Mouse (Mus musculus) MN1 (cell line): ENCODE measurements around the gene Dmd.
"Not testable (repeated sequence)": the region's sequence is repeated elsewhere in the genome, so short reads cannot be mapped to it uniquely, and the experiment has no call there.

Experiments
- DNase-seq: peaks from one replicate; pipeline ENCODE4 v3.0.0-alpha.2; 2016; ENCODE audit warnings: low spot score

The Dmd gene

GRCm38 (mm10) chrX:82948630-82949029 is at the start of gene Dmd:
TSS of gene Dmd (plus strand) at chrX:82948870.
- no peak for DNase-seq

- no peak for DNase-seq
Measured at GRCm38 (mm10) chrX:82901515-82901914, 47.2 kb upstream of the Dmd start.

DNA sequence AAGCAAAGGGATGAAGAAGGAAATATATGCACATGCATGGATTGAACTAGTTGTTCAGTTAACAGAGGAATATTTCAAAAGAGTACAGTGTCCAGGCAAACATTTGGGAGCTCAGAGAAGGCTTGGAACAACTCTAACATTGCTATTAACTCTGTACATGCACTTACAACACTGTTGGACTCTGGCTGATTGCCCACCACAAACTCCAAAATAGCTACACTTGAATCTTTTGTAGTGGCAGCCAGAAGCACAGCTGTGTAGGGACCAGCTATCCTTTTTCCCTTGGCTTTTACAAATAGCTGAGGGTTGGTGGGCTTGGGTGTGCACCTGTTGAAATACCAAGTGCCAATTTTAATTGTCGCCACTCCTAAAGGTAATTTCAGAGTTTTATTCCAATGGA is 39.0 kb downstream of the Dmd start:
- DNase-seq, result no peak

DNA sequence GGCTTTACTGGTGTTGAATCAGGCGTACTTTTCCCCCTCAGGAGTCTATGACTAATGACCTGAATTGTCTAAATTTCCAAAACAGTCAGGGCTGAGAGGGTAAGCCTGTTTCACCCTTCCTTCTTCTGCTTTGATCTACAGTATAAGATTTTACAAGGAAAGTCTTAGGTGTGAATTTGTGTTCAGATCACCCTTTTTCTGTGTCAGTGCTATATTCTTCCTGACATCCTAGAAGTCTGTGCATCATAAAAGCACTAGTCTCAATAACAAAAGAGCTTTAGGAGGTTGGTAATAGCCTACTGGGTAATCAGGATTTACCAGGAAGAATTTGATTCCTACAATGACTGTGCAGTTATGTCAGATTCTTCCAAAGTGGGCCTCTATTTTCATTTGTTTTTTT is 101.5 kb downstream of the Dmd start:
- DNase-seq, result no peak

DNA sequence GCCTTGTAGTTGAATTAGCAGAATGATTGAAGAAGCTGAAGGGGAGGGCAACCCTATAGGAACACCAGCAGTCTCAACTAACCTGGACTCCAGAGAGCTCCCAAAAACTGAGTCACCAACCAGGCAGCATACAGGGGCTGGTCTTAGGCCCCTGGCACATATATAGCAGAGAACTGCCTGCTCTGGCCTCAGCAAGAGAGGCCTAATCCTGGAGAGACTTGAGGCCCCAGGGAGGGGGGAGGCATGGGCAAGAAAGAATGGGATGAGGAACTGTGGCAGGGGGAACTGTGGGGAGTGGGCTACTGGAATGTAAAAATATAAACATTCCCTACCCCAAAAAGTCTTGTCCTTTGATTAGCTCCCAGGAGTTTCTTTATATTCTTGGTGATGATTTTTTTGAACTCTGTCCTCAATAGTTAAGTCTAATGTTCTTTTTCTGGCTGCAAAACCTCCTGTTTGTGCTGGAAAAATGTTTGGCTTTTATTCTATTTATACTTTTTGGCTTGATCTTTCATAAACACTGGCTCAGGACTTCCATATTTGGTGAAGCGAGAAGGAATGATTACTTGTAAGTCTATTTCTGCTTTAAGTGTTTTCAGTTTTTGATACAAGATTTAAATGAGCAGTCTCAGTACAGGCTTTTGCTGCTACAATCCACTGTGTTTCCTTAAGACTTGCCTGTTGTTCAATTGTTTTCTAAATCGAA is 167.7 kb downstream of the Dmd start:
- DNase-seq, result no peak

DNA sequence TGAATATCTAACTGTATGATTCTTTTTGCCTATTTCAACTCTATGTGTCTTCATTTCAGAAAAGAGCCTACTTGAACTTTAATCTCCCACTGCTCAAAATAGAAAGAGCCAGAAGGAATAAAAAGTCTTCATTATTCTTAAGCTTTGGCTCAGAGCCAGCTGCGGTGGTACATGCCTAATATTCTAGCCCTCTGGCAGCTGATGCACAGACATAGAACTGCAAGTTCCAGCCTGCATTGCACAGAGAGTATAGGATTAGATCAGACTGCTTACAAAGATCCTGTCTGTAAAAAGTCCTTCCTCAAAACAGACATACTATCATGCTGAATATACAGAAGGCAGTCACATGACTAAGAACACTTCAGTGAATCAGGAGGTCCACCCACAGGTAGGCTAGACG is 168.5 kb downstream of the Dmd start:
- no peak for DNase-seq

DNA sequence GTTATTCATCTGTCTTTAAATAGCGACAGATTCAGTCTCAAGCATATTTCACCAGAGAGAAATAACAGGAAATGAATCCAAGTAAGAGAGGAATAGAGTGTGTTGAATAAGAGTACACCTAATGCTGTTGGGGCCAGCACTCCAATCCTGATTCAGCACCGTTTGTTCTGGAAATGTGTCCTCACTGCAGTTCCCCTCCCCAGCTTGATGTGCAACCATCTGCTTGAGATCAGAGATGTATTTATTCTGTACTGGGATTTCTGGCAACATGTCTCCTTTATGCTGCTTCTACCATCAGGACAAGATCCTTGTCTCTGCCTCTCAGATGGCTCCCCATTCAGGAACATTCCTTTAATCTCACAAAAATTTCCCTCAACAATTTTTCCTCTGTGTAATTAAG is 271.9 kb downstream of the Dmd start:
- no peak for DNase-seq

DNA sequence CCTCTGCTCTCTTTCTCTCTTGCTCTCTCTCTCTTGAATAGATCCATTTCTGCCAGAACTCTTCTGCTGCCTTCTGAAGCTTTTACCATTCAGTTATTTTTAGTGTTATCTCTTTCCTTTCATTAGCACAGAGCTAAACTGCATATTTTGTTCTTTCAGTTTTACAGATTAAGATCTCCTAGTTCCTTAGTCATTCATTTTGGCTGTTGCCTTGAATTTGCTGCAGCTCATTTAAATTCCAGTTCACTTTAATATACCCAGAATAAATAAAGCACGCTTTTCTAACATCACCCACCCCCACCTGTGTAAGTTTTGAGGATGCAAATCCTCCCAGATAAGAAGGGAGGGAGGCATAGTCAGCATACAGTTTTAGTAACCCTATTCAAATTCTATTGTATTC is 272.4 kb downstream of the Dmd start:
- no peak for DNase-seq

DNA sequence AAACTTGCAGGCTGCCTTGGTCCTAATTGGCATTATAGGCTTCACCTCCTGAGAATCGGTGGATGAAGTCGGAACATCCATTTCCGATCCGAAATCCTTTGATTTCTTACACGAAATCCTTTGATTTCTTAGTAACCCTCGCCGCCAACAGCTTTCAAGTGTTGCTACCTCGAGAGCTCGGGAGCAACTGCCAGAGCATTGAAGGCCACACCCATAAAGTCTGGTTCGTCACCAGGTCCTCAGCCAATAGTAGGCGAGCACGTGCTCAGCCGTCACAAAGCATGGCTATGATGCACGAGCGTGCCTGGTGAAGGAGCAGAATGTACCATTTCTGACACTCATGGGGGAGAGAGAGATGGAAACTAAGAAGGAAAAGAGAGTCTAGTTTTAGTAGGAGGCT is 538.9 kb downstream of the Dmd start, which contains the start of gene Tsga8:
Tsga8 (minus strand) TSS at position 327 of the 400 bp plus-strand sequence.
- DNase-seq, result no peak

GRCm38 (mm10) chrX:83674998-83675397 is 726.3 kb downstream of the Dmd start:
- DNase-seq, result no peak

DNA sequence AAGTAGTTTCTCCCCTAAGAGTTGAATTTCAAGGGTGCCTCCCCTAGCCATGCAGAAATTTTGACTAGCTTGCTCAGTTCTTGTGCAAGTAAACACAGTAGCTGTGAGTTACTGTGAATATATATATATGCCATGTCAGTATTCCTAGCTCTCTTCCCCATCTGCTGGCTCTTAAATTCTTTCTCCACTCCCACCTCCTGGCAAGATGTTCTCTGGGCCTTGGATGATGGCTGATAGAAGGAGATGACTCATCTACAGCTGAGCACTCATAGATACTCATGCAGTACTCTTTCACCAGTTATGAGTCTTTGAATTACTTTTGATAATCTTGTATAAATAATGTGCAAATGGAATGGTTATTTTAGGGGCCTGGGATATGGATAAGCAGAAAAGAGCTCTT is 737.9 kb downstream of the Dmd start:
- DNase-seq, result no peak

- no peak for DNase-seq
Measured at GRCm38 (mm10) chrX:83740533-83740932, 791.9 kb downstream of the Dmd start.

- no peak for DNase-seq
Measured at GRCm38 (mm10) chrX:83746301-83747008, 797.8 kb downstream of the Dmd start.

DNA sequence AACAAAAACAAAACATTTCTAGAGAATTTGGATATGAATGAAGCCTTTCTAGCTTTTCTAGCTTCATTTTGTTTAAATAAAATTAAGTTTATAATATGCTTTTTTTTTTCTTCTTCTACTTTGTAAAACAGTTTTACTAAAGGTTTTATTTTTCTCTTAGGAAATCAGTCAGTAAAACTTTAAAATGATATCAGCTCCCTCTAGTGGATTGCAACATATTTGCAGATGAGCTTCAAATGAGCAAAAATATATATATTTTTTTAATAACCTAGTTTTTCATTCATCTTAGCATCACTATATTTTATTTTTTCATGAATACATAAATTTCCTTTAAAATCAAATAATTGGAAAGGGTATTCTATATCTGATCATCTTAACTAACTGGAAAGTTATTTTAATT is 838.7 kb downstream of the Dmd start:
- DNase-seq, result no peak

- peak; percentile 14 for DNase-seq
Measured at GRCm38 (mm10) chrX:83867469-83867868, 918.8 kb downstream of the Dmd start.

DNA sequence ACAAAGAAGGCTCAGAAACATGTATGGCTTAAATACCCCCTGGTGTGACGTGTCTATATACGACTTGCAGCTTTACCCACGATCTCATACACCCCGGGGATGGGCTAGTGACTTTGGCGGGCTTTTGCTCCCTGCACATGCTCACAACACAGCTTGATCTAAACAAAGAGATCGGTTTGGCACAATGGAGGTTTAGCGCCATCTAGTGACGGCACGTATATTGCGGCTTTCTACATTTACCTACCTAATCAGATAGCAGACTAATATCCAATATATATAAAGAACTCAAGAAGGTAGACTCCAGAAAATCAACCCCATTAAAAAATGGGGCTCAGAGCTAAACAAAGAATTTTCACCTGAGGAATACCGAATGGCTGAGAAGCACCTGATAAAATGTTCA is 926.7 kb downstream of the Dmd start:
- peak; percentile 68 for DNase-seq

DNA sequence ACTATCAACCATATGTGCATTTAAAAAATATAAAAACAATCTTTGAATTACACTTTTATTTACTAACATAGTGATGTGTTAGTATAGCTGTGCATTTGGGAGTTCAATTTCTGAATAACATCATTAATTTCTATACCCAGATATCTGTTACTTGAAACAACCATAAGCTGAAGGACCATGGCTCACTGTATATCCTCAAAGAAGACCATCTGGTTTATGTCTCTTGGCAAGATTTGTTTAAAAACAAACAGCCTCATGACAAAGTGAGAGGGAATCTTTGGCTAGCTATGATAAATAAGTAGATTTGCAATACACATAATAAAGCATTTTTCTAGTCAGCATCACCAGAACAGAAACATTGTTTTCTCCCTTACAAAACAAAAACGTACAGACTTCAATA is 1027.2 kb downstream of the Dmd start:
- no peak for DNase-seq

DNA sequence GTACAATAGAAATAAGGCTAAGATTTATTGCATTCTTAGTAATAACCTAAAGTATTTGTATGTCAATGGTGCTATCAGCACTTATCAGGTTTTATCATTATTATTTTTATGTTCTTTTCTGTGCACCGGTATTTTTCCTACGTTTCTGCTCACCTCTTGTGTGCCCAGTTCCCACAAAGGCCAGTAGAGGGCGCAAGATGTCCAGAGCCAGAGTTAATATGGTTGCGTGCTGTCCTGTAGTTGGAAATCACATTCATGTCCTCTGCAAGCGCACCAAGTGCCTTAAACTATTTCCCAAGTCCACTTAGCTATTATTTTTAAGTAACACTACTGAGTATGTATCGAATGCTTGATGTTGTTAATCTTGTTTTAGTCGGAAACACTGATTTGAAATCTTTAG is 1052.6 kb downstream of the Dmd start:
- no peak for DNase-seq

GRCm38 (mm10) chrX:84062431-84062830 is 1113.8 kb downstream of the Dmd start:
- not testable (repeated sequence) for DNase-seq

DNA sequence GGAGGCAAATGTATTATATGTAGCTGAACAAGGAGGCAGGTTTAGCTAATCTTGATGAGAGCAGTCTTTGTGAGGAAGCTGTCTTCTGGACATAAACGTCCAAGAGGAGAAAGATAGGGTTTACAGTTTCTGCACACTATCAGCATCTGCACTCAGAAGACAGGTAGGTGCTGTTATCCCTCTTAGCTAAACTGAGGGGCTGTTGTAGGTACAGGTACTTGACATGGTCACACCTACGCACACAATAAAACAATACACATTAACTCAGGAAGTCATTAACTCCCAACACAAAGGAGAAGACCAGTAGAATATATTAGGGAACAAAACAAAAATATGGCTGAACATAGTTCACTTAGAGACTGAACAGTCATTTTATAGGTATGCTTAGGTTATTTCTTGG is 1217.2 kb downstream of the Dmd start:
- DNase-seq, result no peak

- no peak for DNase-seq
Measured at GRCm38 (mm10) chrX:84241297-84241859, 1292.7 kb downstream of the Dmd start.

- no peak for DNase-seq
Measured at GRCm38 (mm10) chrX:84330593-84330992, 1381.9 kb downstream of the Dmd start.

DNA sequence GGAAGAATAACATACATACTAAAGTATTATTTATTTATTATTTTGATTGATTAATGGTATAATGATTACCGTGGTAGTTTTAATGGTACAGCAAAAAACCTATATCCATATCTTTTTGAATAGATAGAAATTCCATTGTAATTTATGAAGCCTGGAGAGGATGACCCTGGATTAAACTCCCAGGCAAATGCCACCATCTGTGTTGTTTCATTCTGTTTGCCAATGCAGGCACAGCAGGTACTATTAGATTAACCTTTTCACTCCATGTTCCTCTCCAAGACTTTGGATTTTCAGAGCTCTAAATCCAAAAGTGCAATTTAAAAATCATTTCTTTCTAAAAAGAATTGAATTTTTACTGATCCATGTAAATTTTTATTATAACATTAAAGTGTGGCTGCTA is 1383.5 kb downstream of the Dmd start:
- no peak for DNase-seq
